8 mouse cellular contexts compared by ENCODE assay signal in the genomic region with DNA sequence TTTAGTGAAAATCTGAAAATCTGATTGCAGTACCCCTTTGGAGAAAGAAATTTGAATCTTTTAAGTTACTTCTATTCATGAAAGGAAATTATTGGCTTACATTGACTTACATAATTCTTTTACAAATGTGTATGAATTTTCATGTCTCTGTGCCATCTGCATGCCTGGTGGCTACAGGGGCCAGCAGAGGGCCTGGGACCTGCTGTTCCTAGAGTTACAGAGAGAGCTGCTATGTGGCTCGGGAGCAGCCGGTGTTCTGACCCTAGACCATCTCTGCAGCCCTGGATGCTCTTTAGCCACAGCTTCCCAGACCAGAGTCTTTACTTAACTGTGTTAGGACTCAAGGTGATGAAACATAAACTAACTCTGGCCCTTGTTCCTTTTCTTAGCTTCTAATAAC. TPM values are rescaled to one million over a fixed set of nuclear protein-coding genes. Genes with fewer than 3 reads are reported as not detected.
DNase-seq lines count a peak whose midpoint lies in the region; ATAC-seq and TF ChIP-seq lines count a peak whose summit lies in the region.

No protein-coding gene starts in this region.

- H3K27me3 ChIP-seq in heart, embryonic 10.5 days (ENCODE audit: insufficient read depth, poor library complexity, severe bottlenecking): no peaks in the 10 kb centered on the region
- no peaks in the 10 kb centered on the region for H3K27me3 ChIP-seq in Patski
- H3K27me3 ChIP-seq in embryonic facial prominence, embryonic 15.5 days: no peaks in the 10 kb centered on the region
- no peaks in the 10 kb centered on the region for H3K27me3 ChIP-seq in hindbrain, postnatal 0 days (ENCODE audit: insufficient read depth, low read length)
- no peaks in the 10 kb centered on the region for H3K27me3 ChIP-seq in liver, embryonic 15.5 days
- no peaks in the 10 kb centered on the region for H3K27me3 ChIP-seq in stomach, embryonic 16.5 days (ENCODE audit: control insufficient read depth, insufficient read depth, low read length)

- H3K27ac ChIP-seq in heart, embryonic 10.5 days: no peak overlapping the region
- no peak overlapping the region for H3K27ac ChIP-seq in embryonic facial prominence, embryonic 15.5 days (replicated peaks)
- H3K27ac ChIP-seq in hindbrain, postnatal 0 days: no peak overlapping the region
- H3K27ac ChIP-seq in liver, embryonic 15.5 days (replicated peaks): peak overlapping the region; percentile 55; the same call in 1 of the 2 replicates
- H3K27ac ChIP-seq in stomach, embryonic 16.5 days (ENCODE audit: low read length): no peak overlapping the region

- in situ Hi-C loops in Patski (cut with MboI; ENCODE audit: low pct_unique_long_range_greater_than_20kb): loop anchor here (5.0 kb wide), 1 partner anchor 87 kb away; the partner anchor contains the start of gene Sdhaf4

- H3K4me2 ChIP-seq in embryonic facial prominence, embryonic 15.5 days (replicated peaks): peak overlapping the region; percentile 75
- H3K4me2 ChIP-seq in hindbrain, postnatal 0 days (ENCODE audit: low read depth, low read length): peak overlapping the region; percentile 81
- peak overlapping the region; percentile 85 for H3K4me2 ChIP-seq in liver, embryonic 15.5 days
- peak overlapping the region; percentile 42 for H3K4me2 ChIP-seq in stomach, embryonic 16.5 days (ENCODE audit: low read depth, low read length)

- H3K4me3 ChIP-seq in heart, embryonic 10.5 days: peak overlapping the region; percentile 95; the same call in 1 of the 2 replicates
- peak overlapping the region; percentile 15; the same call in 1 of the 2 replicates for H3K4me3 ChIP-seq in embryonic facial prominence, embryonic 15.5 days (replicated peaks)
- H3K4me3 ChIP-seq in hindbrain, postnatal 0 days (ENCODE audit: low read length): peak overlapping the region; percentile 97
- peak overlapping the region; percentile 98 for H3K4me3 ChIP-seq in liver, embryonic 15.5 days (replicated peaks)
- H3K4me3 ChIP-seq in stomach, embryonic 16.5 days (replicated peaks; ENCODE audit: low read length): 0 out of 2 replicates have a peak overlapping the region, but pooled peaks have one; percentile 17

- H3K9ac ChIP-seq in embryonic facial prominence, embryonic 15.5 days: no peak overlapping the region
- H3K9ac ChIP-seq in hindbrain, postnatal 0 days (replicated peaks; ENCODE audit: low read length): 0 out of 2 replicates have a peak overlapping the region, but pooled peaks have one; percentile 4
- H3K9ac ChIP-seq in liver, embryonic 15.5 days: peak overlapping the region; percentile 35; the same call in 1 of the 2 replicates
- H3K9ac ChIP-seq in stomach, embryonic 16.5 days (ENCODE audit: low read length): no peak overlapping the region

- peak; percentile 47 for TF ChIP-seq CTCF in Patski (IDR thresholded peaks at IDR 0.05)
- peak; percentile 48 for TF ChIP-seq CTCF in hindbrain, postnatal 0 days (IDR thresholded peaks at IDR 0.05; ENCODE audit: low read depth)

- POLR2A ChIA-PET in Patski (lab: Charles Lee): no interaction called here

- H3K4me1 ChIP-seq in heart, embryonic 10.5 days: peaks cover 31% of the 10 kb centered on the region; the same call in 1 of the 2 replicates
- H3K4me1 ChIP-seq in embryonic facial prominence, embryonic 15.5 days: peaks cover 3% of the 10 kb centered on the region; the same call in 1 of the 2 replicates
- H3K4me1 ChIP-seq in hindbrain, postnatal 0 days (ENCODE audit: insufficient read depth, low read length): peaks cover 9% of the 10 kb centered on the region
- peaks cover 60% of the 10 kb centered on the region for H3K4me1 ChIP-seq in liver, embryonic 15.5 days (replicated peaks)
- peaks cover 9% of the 10 kb centered on the region for H3K4me1 ChIP-seq in stomach, embryonic 16.5 days (ENCODE audit: control insufficient read depth, insufficient read depth, low read length)

- CTCF ChIA-PET in Patski (lab: Charles Lee): interaction anchor here (1.0 to 3.3 kb wide), 3 partner anchors 12 to 59 kb away, joined by 3 to 12 read pairs (median 3); no protein-coding TSS in a partner anchor

- ATAC-seq in Patski: no peak
- ATAC-seq in embryonic facial prominence, embryonic 15.5 days (ENCODE audit: insufficient number of reproducible peaks, low FRiP score, low TSS enrichment, low read depth): no peak
- no peak for ATAC-seq in hindbrain, postnatal 0 days
- ATAC-seq in liver, embryonic 15.5 days (ENCODE audit: insufficient read depth): no peak
- ATAC-seq in stomach, embryonic 16.5 days (ENCODE audit: insufficient read depth, low FRiP score): no peak

- H3K36me3 ChIP-seq in heart, embryonic 10.5 days: no peaks in the 10 kb centered on the region
- H3K36me3 ChIP-seq in embryonic facial prominence, embryonic 15.5 days: no peaks in the 10 kb centered on the region
- H3K36me3 ChIP-seq in hindbrain, postnatal 0 days (ENCODE audit: insufficient read depth, low read length): no peaks in the 10 kb centered on the region
- no peaks in the 10 kb centered on the region for H3K36me3 ChIP-seq in liver, embryonic 15.5 days (replicated peaks)
- H3K36me3 ChIP-seq in stomach, embryonic 16.5 days (ENCODE audit: control insufficient read depth, insufficient read depth, low read length): no peaks in the 10 kb centered on the region

- no peaks in the 10 kb centered on the region for H3K9me3 ChIP-seq in heart, embryonic 10.5 days
- H3K9me3 ChIP-seq in embryonic facial prominence, embryonic 15.5 days (replicated peaks): no peaks in the 10 kb centered on the region
- no peaks in the 10 kb centered on the region for H3K9me3 ChIP-seq in hindbrain, postnatal 0 days (ENCODE audit: low read length)
- H3K9me3 ChIP-seq in liver, embryonic 15.5 days (replicated peaks): no peaks in the 10 kb centered on the region
- no peaks in the 10 kb centered on the region for H3K9me3 ChIP-seq in stomach, embryonic 16.5 days (replicated peaks; ENCODE audit: control insufficient read depth, low read length)

- 18% methylated on average over 2 of the region's 2 CpGs for WGBS in heart, embryonic 10.5 days
- WGBS in embryonic facial prominence, embryonic 15.5 days: 17% methylated on average over 2 of the region's 2 CpGs
- 13% methylated on average over 2 of the region's 2 CpGs for WGBS in hindbrain, postnatal 0 days
- 19% methylated on average over 2 of the region's 2 CpGs for WGBS in liver, embryonic 15.5 days (ENCODE audit: insufficient replicate concordance)
- 29% methylated on average over 2 of the region's 2 CpGs for WGBS in stomach, embryonic 16.5 days

- DNase-seq in heart, embryonic 10.5 days (ENCODE audit: low spot score): no peak
- DNase-seq in heart, adult 18-20 months: no peak
- no peak for DNase-seq in Patski (ENCODE audit: low read depth, low spot score)
- peak; percentile 16 for DNase-seq in hindbrain, postnatal 0 days (ENCODE audit: low spot score)
- DNase-seq in left cerebral cortex, adult 8-10 months (ENCODE audit: low spot score in 2 of 2): no peak

RNA-seq across cellular contexts. Expression of gene Smap1, which starts 1.8 kb away (rescaled TPM):
- 40.7 and 42.2 TPM in 2 replicates for polyA plus RNA-seq in heart, embryonic 10.5 days (2016; fragmentation: Nextera tagmentation; extraction: Ambion mirVana)
- 10 to 100 TPM; 16.5 to 20.3 TPM for total RNA-seq in heart, adult 18-20 months (2021)
- 70.6 TPM for polyA plus RNA-seq in Patski (2021)
- polyA plus RNA-seq in embryonic facial prominence, embryonic 15.5 days (2015; fragmentation: Nextera tagmentation; extraction: Ambion mirVana): 49.7 and 53.0 TPM in 2 replicates
- total RNA-seq in hindbrain, postnatal 0 days (2014; rRNA removed): 74.0 and 74.3 TPM in 2 replicates
- polyA plus RNA-seq in hindbrain, postnatal 0 days (2015; fragmentation: Nextera tagmentation; extraction: Ambion mirVana): 147 and 148 TPM in 2 replicates
- 27.2 and 28.2 TPM in 2 replicates for polyA plus RNA-seq in liver, embryonic 15.5 days (2015; fragmentation: Nextera tagmentation; extraction: Ambion mirVana)
- 22.3 and 22.8 TPM in 2 replicates for polyA plus RNA-seq in stomach, embryonic 16.5 days (2015; fragmentation: Nextera tagmentation; extraction: Ambion mirVana)
- total RNA-seq in left cerebral cortex, adult 8-10 months (2022): 100 to 1,000 TPM; 131 to 152 (median 139) TPM

Comparison
In these comparisons a context has a peak if more than half of its experiments do, and no peak if none do; other contexts are left out.
1. H3K4me3 ChIP-seq: peak in every context shown above with its lines; median percentile 98 in liver, embryonic 15.5 days; 97 in hindbrain, postnatal 0 days; 95 in heart, embryonic 10.5 days; 17 in stomach, embryonic 16.5 days; 15 in embryonic facial prominence, embryonic 15.5 days.
2. H3K9ac ChIP-seq: peak in hindbrain, postnatal 0 days (single experiment) and liver, embryonic 15.5 days (single experiment); none in embryonic facial prominence, embryonic 15.5 days (single experiment) and stomach, embryonic 16.5 days (single experiment).
3. Peak in every context shown above with its lines, with median percentiles within 50 percentile points of each other: H3K4me2 ChIP-seq.